Mouse (Mus musculus) E14TG2a.4 (cell line): ENCODE data around the gene Fcrls.

Source experiments
- CTCF ChIP-seq: conservative IDR thresholded peaks from 2 replicates; pipeline ENCODE4 v1.5.1; 2014; ENCODE audit warnings: low read length
- NANOG ChIP-seq: IDR thresholded peaks from 2 replicates; pipeline ENCODE4 v1.6.1; 2014; ENCODE audit warnings: borderline replicate concordance, low read length, mixed read lengths
- POU5F1 ChIP-seq: IDR thresholded peaks from 2 replicates; pipeline ENCODE4 v1.6.1; 2014; ENCODE audit warnings: low read length, borderline replicate concordance

DNA sequence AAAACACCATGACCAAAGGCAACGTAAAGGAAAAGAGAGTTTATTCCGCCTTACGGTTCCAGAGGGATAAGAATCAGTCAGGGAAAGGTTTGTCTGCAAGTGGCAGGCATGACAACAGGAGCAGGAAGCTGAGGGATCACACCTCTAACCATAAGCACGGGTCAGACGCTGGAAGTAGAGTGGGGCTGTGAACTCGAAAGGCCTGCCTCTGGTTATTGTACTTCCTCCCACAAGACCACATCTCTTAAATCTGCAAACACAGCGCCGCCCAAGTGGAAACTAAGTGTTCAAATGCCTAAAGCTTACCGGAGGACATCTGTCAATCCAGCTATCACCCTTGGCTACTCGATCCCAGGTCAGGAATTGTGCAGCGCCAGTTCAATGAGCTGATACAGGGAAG is 48.4 kb downstream of the Fcrls start:
- TF ChIP-seq CTCF (no peak), POU5F1 (no peak), NANOG (no peak)
